Mouse (Mus musculus): ENCODE measurements around the gene Myo18b.
A peak's percentile ranks its signal among the peaks of the same experiment; 100 is the strongest.

Gene Myo18b

DNA sequence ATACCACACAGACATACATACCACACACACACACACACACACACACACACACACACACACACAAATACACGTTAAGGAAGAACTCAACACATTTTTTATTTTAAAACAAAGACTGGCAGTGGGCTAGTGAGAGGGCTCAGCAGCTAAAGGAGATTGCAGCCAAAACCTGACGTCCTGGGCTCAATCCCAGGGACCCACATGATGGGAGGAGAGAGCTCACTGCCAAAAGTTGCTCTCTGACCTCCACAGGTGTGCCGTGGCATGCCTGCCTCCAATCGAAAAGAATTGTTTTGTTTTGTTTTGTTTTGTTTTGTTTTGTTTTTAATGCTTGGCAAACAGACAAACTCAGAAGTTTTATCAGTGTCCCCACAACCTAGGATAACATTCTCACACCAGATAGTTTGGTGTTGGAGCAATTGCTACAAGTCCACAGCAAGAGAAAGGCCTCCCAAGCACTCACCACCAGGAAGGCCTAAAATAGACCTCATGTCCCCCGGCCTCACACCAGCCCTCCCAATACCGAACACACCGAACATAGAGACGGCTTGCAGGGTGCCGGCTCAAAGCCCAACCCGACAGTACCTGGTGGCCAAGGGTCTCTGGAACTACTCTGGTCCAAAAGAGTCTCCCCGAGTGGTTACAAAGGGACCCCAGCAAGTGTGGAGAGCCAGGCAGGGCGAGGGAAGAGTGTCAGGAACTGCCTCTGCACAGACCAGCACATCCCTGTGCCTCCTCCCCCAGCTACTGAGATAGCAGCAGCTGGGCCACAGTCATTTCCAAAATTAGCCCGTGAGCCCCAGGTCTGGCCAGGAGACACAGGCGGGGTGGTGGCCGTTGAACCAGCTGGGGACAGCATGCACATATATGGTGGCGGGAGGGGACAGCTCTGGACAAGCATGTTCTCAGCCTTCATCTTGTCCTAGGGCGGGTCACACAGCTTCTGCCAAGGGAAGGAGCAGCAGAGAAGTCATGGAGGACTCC, at the start of gene Myo18b:
Gene Myo18b (minus strand): TSS at position 689 of the 981 bp plus-strand sequence.
- DNase-seq, result no peak

- DNase-seq, result no peak
Observed at GRCm38 (mm10) chr5:112945925-112946324, 49.8 kb upstream of the Myo18b start.

- no peak for DNase-seq
Observed at GRCm38 (mm10) chr5:112942244-112942643, 46.1 kb upstream of the Myo18b start.

GRCm38 (mm10) chr5:112941001-112941400, 44.8 kb upstream of the Myo18b start:
- DNase-seq, result no peak

DNA sequence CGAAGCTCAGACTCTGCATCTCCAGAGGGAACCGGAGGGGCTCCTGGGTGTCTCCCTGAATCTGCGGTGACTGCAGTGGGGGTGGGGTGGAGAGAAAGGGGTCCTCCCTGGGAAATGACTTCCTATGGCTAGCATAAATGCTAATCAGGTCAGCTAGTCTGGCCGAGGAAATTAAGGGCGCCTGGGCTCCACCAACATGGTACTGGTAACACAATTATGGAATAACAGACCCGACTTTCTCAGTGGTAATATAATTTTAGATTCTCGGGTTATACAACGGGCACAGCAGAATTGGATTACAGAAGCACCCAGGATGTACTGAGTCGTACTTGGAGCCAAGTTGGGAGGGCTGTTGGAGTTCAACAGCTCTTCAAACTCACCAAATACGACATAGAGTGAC, 40.5 kb upstream of the Myo18b start:
- DNase-seq, result no peak

GRCm38 (mm10) chr5:112935436-112935835, 39.3 kb upstream of the Myo18b start:
- DNase-seq, result no peak

- no peak for DNase-seq
Observed at GRCm38 (mm10) chr5:112932878-112933567, 36.9 kb upstream of the Myo18b start.

DNA sequence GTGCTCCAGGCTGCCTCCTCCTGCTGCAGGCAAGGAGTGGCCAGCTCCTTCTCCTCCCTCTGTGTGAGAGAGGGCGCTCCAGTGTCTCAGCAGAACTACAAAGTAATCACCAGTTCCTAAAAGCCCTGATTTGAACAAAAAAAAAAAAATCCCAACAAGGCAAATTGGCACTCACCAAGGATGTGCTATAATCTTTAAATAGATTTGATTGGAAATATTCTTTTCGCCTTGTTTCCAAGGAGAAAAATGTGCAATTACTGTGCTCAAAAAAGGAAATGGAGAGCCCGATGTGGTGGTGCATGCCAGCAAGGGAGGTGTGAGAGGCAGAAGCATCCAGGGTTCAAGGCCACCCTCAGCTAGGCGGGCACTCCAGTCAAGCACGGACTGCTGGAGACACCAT, 35.7 kb upstream of the Myo18b start:
- DNase-seq, result no peak

DNA sequence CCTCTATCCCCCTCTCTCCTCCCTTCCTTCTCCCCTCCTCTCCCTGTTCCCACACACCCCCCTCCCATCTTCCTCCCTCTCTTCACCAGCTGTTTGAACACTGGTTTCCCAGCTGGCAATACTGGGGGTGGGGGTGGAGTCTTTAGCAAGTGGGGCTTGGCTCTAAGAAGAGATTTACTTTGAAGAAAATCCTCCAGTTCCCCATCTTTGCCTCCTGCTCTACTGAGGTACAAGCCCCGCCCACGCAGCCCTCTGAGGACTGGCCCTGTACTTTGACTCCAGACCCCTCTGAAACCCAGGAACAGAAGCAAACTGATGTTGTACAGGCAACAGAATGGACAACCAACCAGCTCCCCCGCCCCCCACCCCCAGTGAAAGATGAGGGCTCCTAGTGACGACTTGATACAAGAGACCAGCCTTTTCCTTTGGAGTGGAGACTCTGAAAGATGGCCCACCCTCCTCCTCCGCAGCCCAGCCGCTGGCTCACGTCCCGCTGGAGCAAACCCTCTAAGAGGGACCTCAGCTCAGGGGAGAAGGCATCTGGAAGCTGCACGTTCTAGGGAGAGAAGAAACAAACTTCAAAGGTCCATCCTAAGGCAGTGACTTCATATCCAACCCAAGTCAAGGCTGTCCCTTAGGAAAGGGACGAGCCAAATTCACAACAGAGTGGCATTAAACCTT, 32.2 kb upstream of the Myo18b start:
- no peak for DNase-seq

GRCm38 (mm10) chr5:112925422-112925821, 29.3 kb upstream of the Myo18b start:
- DNase-seq, result no peak

DNA sequence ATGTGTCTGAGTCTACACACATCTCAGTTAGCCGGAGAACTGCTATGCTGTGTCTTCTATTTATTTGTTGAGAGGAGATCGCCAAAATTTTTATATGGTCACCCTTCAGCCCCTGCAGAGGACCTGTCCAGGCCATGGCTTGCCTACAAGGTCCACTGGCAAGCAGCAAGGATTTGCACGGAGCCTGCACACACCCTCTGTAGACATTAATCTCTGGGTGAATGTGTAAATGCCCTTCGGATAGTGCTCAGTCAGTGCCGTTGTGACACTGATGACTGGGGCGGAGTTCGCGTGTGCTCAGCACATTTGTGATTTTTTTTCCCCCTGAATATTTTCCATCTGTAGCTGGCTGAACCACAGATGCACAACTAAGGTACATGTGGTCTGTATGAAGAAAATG, 28.6 kb upstream of the Myo18b start:
- no peak for DNase-seq

- DNase-seq, result no peak
Observed at GRCm38 (mm10) chr5:112923841-112924240, 27.7 kb upstream of the Myo18b start.

DNA sequence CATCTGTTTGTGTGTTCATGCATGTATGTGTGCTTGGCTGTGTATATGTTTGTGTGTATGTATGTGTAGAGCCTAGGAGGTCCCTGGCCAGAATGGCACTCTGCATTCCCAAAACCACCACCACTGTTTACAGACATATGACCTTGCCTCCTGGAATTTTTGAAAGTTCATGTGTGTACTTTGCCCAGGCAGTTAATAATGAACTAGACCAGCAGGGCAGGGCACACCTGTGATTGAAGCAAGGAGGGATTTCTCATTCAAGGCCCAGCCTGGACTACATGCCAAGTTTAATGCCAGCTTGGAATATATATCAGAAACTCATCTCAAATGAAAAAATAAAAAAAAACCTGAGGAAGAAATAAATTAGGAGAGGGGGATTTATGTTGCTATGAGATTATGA, 25.8 kb upstream of the Myo18b start:
- DNase-seq, result no peak

DNA sequence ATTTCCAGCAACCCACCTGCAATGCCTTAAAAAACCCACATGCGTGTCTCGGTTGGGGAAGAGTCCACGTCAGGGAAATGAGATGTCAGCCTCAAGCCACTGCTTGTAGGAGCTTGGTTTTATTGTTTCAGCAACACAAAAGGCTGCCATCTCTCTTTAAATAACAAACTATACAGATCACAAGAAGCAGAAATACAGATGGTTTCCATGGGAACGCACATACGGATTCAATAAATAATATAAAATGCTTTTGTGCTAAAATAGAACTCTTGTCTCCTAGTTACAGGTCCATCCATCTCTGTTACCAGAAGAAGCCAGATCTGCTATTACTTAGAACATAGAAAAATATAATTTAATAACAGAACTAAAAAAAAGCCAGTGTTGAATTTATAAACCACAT, 14.2 kb upstream of the Myo18b start:
- DNase-seq, result no peak

DNA sequence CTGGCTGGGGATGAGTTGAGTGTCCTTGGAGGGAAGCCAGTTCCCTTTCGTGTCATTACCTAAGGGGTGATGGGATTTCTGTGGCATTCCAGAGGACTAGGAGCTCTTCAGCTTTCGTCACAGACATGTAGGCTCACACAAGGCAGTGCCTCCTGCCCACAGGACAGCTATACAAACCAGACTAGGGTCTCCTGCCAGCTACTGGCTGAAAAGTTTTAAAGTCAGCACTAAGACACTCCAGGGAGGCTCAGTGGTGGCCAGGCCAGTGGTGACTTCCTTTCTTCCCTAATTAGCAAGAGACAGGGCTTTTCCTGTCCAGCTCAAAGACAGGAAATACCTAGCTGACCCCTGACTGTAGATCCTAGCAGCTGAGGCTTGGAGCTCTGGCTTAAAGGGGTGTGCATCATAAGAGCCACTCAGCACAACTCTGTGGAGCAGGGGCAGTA, 12.0 kb upstream of the Myo18b start:
- DNase-seq, result no peak

GRCm38 (mm10) chr5:112907504-112907903, 11.3 kb upstream of the Myo18b start:
- DNase-seq, result no peak

GRCm38 (mm10) chr5:112893462-112894060, 2.6 kb downstream of the Myo18b start:
- no peak for DNase-seq

DNA sequence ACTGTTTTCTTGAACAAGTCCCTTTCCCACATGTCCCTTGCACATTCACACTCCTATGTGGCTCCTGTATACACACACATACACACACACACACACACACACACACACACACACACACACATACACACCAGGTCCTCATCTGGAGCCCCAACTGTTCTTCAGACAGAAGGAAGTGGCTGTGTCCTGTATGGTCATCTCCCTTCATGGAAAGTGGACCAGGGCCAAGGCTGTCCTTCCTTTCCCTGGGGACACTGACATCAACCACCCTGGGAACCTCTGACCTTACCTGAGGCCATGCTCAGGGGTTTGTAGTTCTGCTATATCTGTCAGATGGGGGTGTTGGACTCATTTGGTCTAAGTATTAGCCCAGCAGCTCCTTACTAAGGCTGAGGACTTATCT, 3.8 kb downstream of the Myo18b start:
- DNase-seq, result no peak

DNA sequence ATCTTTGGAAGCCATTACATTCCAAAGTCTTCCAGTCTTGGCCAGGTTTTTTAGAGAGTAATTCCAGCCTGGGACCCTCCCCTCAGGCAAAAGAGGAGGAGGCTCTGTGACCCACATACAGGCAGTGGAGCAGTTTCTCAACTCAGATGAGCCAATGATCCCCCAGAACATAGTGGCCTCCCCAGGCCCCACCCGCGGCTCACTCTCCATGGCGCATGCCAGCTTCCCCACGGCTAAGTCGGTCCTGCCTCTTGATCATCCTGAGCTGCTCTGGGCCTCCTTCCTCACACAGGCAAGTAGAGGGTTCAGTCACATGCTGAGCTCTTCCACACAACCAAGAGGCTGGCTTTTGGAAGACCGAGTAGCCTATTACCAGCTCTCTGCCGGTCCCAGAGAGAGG, 7.5 kb downstream of the Myo18b start:
- DNase-seq, result no peak

- DNase-seq, result peak; percentile 71 to 81
Observed at GRCm38 (mm10) chr5:112886687-112887491, 9.3 kb downstream of the Myo18b start.

GRCm38 (mm10) chr5:112877391-112878115, 18.6 kb downstream of the Myo18b start:
- DNase-seq, result no peak
